18 mouse cellular contexts compared by ENCODE assay signal in genomic region chr2:39082706-39083105, GRCm38 (mm10).
"Had no signal": no experiment of that assay in that cellular context is flagged by ENCODE, and none has a peak within 500 bp of the region (broad histone marks: within the 10 kb centered on the region; RNA-seq: fewer than 3 reads in every experiment).

No protein-coding gene starts in this region.

- ATAC-seq: midbrain, embryonic 16.5 days had no signal

- H3K4me3 ChIP-seq: midbrain, embryonic 10.5 days; midbrain, embryonic 12.5 days; myocyte; neural tube, embryonic 13.5 days; neural tube, embryonic 15.5 days had no signal

- H3K9me3 ChIP-seq: midbrain, embryonic 10.5 days; midbrain, embryonic 12.5 days; neural tube, embryonic 13.5 days; neural tube, embryonic 15.5 days had no signal

- DNase-seq: lung, embryonic 14.5 days; lung, postnatal 10 days; lung, postnatal 4 days; midbrain, embryonic 14.5 days; retina, postnatal 1 day; right cerebral cortex, adult 18-20 months; right cerebral cortex, postnatal 25 days; right cerebral cortex, postnatal 4 days; spleen, adult 18-20 months; thymus, adult 18-20 months; thymus, postnatal 14 days; thymus, postnatal 36 days had no signal

- H3K9ac ChIP-seq: lung, embryonic 14.5 days; midbrain, embryonic 12.5 days; neural tube, embryonic 13.5 days; neural tube, embryonic 15.5 days had no signal

- H3K4me2 ChIP-seq: lung, embryonic 14.5 days; midbrain, embryonic 12.5 days; neural tube, embryonic 13.5 days; neural tube, embryonic 15.5 days had no signal

- H3K4me1 ChIP-seq: midbrain, embryonic 10.5 days; midbrain, embryonic 12.5 days; neural tube, embryonic 13.5 days; neural tube, embryonic 15.5 days had no signal

- H3K27ac ChIP-seq: midbrain, embryonic 10.5 days; midbrain, embryonic 12.5 days; neural tube, embryonic 13.5 days; neural tube, embryonic 15.5 days had no signal

- H3K27me3 ChIP-seq: midbrain, embryonic 12.5 days; neural tube, embryonic 13.5 days; neural tube, embryonic 15.5 days had no signal
